Mouse (Mus musculus) cerebellum, adult 18-20 months (tissue): Measurements from ENCODE around the gene Fam186b.
"Not testable (repeated sequence)": the region's sequence is repeated elsewhere in the genome, so short reads cannot be mapped to it uniquely, and the experiment has no call there.

Experiments
- DNase-seq, 2 experiments: peaks; one replicate each; pipeline ENCODE4 v3.0.0; 2021

The Fam186b gene

DNA sequence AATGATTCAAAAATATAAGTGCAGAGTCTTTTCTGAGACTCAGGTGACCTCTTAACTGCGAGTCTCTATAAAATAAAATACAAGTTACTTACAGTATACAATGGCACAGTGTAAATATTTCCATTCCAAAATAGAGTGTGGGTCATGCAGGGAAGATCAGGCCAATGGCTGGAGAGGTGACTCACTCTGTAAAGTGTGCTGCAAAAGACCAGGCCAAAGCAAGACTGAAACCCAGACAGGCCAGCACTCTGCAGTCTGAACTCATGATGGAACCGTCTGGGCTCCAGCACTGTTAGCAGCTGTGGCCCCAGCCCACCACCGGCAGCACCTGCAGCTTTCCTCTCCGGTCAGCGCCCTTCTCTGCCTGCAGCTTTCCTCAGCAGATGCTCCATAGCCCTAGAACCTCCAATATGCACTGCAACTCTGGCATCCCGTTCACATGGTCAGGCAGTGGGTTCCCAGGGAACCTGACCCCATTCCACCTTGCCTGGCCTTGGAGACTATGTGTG is 40.4 kb downstream of the Fam186b start:
- no peak for DNase-seq

DNA sequence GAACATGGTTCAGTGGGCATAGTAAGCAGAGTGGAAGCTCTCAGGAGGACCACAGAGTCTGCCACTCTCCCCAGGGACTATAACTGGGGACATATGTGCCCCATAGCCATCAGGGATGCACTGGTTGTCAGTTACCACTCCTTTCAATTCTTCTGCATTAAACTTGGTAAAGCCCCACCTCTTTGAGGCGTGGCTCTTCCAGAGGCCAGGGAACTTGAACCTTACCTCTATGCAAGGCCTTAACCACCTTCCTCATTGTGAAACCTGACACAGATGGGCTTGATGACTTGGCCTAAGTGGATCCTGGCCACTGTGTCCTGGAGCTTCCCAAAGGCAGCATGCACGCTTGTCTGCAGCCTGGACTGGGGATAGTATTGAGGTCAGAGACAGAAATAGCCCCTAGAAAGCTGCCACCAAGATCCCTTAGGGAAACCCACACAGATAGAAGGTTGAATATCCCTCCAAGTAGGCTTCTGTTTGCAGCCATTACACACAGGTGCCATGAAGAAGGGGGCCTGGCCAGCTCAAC is 41.1 kb downstream of the Fam186b start:
- no peak for DNase-seq

DNA sequence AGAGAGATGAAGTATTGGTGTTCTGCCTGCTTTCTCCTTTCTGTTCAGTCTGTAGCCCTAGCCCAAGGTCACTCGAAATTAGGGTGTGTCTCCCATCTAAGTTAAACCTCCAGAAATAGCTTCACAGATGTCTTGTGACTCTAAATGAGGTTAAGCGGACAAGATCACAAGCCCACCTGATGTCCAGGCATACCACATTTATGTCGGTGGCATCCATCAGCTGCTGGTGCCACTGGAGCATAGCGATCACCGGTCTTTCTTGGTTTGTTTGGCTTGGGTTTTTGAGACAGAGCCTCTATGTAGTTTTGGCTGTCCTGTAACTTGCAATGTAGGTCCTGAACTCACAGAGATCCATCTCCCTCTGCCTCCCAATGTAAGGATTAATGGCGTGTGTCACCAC is 41.9 kb downstream of the Fam186b start:
- DNase-seq, result no peak

DNA sequence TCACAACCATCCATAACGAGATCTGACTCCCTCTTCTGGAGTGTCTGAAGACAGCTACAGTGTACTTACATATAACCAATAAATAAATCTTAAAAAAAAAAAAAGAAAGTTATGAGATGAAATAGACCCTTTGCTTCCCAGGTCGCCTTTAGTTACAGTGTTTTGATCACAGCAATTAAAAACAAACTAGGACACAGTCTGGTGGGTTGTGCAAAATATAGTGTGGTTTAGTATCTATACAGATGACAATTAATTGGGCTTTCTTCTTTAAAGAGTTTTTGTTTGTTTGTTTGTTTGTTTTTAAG is 42.6 kb downstream of the Fam186b start:
- DNase-seq, result not testable (repeated sequence)

DNA sequence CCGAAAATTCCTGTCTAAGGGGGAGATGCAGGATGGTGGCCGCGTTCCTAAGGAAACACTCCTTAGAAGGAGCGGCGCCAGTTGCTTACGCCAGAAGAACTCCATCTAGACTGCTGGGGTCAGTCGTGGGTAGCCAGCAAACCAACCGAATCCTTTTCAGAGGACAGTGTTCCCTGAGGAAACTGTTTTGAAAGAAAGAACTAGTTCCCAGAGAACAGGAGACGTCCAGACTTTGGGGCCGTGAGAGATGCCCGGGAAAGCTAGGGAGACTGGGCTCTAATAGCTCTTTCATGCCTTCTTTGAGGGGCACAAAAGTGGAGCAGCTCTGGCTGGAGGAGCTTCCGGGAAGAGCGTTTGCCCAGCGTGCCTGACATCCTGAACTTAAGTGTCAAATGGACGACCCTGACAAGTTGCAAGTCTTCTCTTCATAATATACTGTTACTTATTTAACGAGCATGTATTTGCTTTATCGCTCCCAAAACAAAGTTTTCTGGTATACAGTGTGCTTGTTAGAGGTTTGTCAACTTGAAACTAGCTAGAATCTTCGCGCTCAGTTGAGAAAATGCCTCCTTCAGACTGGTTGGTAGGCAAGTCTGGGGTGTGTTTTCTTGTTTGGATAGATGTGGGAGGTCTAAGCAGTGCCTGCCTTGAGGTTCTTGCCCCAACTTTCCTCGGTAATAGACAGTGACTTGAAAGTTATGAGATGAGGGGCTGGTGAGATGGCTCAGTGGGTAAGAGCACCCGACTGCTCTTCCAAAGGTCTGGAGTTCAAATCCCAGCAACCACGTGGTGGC is 43.1 kb downstream of the Fam186b start:
- no peak for DNase-seq

DNA sequence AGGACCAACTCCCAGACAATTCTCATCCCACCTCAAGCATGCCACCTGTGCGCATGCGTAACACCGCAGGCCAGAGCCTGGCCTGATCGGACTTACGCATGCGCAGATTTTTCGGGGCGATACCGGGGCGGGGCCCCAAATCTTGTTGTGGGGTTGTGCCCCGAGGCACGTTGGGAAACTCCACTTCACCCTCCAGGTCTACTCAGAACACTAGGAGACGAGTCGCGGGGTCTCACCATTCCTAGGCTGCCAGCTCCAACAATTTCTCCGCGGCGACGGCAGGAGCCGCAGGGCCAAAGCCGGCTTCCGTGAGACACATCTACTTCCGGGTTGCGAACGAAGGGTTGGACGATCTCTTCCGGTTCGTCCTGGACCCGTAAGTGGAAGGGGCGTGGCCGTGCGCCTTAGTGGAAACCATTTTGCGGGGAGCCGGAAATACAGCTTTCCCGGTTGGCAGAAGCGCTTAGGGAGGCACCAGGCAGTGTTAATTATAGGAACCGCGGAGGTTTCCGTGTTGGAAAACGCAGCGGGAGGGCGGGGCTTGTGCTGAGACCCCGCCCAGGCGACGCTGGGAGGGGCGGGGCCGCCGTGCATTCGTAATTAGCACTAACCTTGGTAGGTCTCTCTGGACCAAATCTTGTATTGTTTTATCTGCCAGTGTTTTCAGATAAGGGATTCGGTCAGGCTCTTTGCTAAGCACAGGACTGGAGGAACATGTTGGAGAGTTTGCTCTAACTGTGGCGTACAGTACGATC is 43.9 kb downstream of the Fam186b start, which contains the start of gene Mcrs1:
TSS of gene Mcrs1 (minus strand) at position 336 of the 755 bp plus-strand sequence.
- peak; percentile 97 to 98 for DNase-seq

DNA sequence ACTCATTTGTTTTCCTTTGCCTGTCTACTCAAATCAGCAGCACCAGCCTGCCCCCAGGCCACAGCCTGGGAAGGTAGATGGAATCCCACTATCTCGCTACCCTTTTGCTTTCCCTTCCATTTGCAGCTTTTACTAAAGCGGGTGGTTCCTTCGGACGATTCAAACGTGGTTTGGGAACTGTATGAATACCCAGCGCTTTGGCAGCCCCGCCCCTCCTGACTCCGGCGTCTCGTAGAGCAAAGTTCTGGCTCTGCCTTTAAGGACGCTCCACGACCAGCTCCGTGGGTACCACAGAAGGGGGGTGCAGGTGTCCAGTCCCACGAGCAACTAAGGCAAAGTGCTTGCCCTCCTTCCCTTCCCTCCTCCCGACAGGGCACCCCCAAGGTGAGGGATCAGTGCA is 44.6 kb downstream of the Fam186b start:
- peak in 1 of 2 experiments; percentile 42 for DNase-seq

DNA sequence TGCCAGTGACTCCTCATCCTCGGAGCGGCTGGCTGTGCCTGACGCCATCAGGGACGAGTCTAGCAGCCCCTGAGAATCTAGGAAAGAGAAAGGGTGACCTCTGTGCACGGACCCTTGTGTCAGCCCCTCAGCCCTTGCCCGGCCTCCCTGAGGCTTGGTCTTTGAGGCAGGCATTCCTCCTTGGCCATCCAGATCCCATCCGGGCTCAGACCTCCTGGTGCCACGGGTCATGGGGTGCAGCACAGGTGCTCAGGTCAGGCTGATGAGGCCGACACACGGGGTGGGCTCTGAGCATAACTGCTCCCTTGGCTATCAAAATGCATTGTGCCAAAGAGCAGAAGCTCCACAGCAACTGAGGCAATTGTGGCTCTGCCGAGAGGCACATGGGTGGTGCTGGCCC is 45.8 kb downstream of the Fam186b start:
- no peak for DNase-seq

DNA sequence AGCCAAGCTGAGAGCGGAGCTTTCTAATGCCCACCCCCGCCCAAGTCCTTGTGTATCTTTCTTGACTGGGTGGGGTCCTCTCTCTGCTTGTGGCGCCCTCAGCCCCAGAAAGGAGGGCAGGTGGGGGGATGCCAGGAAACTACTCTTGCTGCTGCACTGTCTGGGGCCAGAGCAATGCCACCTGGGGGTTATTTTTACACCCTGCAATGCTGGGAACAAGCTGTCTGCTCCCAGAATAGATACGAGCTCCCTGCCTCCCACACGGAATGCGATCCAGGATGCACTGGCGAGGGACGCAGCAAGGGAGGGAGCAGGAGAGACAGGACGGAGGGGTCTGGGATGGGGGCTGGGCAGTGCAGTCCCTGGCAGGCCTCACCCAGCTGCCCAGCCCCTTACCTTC is 46.7 kb downstream of the Fam186b start:
- peak; percentile 46 to 50 for DNase-seq

DNA sequence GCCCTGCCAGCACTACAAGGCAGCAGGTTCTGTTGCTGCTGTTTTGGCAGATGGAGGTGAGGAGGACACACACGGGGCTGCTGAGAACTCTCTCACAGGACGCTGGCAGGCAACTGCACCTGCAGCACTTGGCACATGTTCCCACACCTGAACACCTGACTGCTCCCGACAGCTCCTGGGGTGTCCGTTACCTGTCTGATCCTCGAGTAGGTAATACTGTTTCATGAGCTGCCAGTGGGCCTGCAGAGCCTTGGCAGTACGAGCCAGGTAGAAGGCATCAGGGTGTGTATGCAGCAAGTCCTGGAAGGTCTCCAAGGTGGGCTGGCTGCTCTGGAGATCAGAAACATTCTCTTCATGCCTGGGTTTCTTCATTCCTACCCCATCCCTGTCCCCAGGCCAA is 49.0 kb downstream of the Fam186b start:
- DNase-seq, result peak; percentile 44 to 53

DNA sequence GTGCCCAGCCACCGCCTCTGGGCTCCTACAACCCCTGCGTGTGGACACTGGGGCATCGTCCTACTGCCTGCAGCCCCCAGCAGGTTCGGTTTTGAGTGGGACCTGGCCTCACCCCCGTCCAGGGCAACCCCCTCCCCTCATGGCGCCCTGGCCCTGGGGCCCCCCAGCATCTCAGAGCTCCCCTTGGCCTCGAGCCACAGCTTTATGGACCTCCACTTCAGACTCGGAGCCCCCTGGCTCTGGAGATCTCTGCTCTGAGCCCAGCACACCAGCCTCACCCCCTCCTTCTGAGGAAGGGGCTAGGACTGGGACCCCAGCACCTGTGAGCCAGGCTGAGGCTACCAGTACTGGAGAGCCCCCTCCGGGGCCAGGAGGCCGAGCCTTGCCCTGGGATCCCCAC is 53.6 kb downstream of the Fam186b start:
- no peak for DNase-seq

DNA sequence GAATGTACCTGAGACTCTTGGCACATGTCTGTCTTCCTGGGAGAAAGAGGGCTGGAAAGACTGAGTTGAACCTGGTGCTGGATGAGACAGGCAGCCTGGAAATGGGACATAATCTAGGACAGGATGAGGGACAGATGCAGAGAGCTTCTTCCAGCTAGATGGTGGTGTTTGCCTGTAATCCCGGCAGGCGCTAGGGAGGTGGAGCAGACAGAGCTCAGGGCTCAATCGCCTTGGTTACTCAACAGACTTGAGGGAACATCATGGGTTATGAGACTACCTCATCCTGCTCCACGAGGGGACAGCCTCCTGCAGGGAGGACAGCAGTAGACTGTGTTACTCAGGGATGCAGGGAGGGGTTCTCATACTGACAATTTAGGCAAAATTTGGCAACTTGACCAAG is 54.4 kb downstream of the Fam186b start:
- DNase-seq, result no peak

DNA sequence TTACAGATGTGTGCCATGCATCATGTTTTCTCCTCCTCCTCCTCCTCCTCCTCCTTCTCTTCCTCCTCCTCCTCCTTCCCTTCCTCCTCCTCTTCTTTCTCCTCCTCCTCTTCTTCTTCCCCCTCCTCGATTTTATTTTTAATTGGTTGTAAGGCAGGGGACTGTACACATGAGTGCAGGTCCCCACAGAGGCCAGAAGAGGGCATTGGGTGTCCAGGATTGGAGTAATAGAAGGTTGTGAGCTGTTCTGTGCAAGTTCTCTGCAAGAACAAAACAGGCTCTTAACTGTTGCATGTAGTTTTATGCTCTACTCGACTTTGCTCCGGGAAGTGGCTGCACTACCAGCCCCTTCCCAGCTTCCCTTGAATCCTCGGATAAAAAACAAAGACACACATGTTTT is 55.6 kb downstream of the Fam186b start:
- DNase-seq, result no peak

DNA sequence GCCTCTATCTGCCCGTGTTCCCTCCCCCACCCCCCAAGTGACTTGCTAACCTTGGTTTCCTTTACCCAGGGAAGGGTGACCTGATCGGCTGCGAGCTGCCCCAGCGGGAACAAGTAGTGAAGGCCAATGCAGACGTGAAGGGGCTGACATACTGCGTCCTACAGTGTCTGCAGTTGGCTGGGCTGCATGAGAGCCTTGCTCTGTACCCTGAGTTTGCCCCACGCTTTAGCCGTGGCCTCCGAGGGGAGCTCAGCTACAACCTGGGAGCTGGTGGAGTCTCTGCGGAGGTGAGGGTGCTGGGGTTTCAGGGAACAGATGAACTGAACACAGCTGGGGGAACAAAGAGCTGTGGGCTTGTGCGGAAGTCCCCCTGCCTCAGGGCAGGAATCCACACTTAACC is 57.7 kb downstream of the Fam186b start:
- no peak for DNase-seq

DNA sequence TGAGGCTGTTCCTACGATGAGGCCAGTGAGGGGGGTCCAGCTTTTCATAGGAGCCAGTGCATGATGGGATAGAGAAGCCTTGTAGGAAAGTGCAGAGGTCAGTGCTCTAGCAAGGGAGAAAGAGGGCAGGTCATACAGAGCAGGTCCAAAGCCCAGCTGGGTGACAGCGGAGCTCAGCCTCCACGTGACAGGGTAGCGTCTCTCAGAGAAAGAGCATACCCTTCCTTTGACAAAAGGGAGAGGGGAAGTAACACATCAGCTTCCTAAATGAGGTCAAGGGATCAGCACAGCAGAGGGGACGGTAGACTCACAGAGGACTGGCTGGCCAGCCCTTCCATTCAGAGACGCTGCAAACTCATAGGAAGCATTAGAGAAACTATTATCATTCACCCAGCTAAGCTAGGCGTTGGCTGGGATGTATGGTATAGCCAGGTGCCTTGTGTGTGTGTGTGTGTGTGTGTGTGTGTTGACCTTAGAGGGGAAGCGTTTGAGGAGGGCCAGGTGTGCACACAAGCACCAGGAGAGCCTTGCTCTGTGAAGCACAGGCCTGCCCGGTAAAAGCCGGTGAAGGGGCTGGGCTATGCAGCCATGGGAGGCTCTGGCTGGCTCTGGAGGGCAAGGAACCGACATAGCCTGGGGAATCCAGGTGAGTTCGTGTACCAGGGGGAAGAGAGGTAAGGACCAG is 61.2 kb downstream of the Fam186b start:
- DNase-seq, result no peak

DNA sequence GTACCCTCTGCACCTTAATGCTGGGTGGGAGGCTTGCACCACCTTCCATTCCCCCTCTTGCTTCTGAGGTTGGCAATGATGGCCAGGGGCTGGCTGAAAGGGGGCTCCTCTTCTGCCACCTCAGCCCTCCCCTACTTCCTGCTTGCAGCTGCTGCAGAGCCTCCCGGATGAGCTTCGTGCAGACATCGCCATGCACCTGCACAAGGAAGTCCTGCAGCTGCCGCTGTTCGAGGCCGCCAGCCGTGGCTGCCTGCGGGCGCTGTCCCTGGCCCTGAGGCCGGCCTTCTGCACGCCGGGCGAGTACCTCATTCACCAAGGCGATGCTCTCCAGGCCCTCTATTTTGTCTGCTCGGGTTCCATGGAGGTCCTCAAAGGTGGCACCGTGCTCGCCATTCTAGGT is 62.0 kb downstream of the Fam186b start:
- no peak for DNase-seq

DNA sequence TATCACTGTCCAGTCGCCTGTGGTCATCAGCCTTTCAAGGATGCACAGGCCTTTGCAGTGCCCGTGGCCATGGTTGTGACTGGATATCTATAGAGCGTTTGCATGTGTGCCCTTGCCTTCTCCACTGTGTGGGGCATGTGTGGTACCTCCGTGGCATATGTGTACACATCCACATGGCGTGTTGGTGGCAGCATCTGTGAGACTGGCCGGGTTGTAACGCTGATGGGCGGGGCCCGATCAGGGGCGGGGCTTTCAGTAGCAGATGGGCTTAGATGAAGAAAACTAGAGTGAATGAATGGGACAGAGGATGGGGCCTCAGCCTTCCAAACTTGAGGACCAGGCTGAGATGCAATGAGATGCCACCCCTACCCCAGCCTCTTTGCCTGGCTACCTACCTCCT is 63.7 kb downstream of the Fam186b start:
- no peak for DNase-seq

DNA sequence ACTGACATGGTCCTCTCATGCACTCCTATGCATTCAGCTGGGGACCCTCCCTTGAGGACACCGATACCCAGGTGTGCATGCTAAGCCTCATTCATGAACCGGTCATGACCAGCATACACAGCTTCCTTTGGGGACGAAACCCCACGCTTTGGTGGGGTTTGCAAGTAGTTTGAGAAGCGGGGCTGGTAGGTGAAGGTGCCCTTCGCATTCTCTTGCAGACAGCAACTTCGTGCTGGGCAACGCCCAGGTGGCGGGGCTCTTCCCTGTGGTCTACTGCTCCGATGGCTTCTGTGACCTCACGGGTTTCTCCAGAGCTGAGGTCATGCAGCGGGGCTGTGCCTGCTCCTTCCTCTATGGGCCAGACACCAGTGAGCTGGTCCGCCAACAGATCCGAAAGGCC is 69.6 kb downstream of the Fam186b start:
- no peak for DNase-seq

DNA sequence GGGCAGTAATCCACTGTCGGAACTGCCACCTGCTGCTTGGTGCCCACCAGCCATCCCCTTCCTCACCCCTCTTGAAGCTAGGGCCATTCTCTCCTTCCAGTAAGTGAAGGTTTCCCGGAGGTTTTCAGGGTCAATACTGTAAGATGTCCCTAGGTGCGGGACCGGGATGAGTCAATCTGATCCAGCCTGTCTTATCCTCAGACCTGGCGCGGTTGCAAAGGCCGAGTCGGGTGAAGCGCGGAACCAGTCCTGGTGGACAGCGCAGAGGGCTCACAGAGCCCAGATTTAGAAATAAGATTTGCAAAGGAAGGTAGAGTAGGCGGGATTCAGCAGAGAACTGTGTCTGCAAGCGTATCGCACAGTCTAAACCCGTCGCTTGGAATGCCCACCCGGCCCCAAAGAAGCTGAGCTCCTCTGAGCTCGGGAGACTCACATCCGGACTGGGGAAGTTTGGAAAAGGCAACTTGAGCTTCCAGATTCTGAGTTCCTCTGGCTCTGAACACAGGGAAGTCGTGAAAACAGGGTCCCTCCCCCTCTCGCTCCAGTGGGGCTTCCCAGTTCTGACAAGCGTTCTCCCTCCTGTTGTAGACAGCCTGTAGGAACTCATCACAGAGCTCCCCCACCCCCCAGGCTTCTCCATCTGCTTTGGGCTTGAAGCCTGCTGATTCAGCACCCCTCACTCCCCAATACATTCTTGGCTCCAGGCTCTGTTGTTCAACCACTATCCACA is 70.4 kb downstream of the Fam186b start:
- DNase-seq, result peak in 1 of 2 experiments; percentile 28

DNA sequence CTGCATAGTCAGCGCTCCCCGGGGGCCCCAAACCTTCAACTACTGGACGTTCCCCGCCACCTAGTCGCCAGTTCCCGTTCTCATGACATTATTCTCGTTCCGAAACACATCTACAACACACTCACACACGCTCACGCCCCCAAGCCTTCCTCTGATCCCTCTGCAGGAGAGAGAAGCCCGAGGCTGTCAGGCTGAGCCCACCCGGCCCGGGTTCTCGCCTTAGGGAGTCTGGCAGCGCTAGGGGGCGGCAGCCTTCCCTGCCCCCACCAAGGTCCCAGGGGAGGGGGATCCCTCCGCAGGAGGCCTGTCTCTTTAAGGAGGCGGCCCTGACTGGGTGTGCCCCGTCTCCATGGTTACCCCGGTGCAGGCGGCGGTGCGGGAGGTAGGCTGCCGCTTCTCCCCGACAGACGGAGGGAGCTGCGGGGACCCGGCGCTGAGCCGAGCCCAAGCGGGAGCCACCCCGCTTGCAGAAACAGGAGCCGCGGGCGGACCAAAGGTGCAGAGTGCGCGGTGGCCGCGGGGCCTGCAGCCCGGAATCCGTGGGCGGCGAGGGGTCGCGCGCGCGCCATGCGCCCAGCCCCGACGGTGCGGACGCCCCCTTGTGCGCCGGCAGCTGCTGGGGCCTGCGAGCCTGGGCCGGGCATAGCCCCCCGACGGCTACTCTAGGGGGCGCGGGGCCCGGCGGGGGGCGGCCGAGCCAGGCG is 71.3 kb downstream of the Fam186b start, which contains the start of gene Kcnh3:
TSS of gene Kcnh3 (plus strand) at position 654 of the 704 bp plus-strand sequence.
- DNase-seq, result peak; percentile 60 to 66

DNA sequence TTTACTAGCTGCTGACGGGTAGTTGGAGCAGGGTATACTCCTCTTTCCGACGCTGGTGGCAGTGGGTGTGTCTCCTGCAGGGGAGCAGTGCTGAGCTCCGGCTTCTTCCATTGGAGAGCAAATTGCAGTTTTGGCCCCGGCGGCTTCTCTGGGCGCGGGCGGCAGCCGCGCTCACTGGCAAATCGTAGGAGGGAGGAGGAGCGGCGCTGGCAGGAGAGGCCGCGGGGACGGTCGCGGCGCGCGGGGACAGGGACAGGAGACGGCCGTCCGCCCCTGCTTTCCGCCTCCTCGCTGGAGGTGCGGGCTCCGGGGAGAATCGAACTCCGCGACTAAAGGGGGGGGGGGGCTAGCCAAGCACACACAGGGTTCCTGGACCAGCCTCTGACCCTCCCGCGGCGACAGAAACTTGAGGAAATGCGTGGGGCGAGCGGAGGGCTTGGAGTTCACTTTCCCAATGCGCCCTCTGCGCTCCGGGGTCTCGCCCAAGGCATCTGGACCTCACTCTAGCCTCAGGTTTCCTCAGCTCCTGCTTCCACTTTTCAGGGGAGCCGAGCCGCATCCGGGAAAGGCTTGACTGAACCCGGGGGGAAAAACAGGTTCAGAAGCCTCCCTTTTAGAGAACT is 72.0 kb downstream of the Fam186b start:
- peak; percentile 67 to 70 for DNase-seq
